ENCODE assay signal across 13 mouse cellular contexts in genomic region chr7:112840351-112840750, GRCm38 (mm10).
DNase-seq lines count a peak whose midpoint lies in the region; ATAC-seq and TF ChIP-seq lines count a peak whose summit lies in the region.
"Had no signal": no experiment of that assay in that cellular context is flagged by ENCODE, and none has a peak within 500 bp of the region (broad histone marks: within the 10 kb centered on the region; RNA-seq: fewer than 3 reads in every experiment).

No protein-coding gene starts in this region.

- peak overlapping the region; percentile 19; the same call in 1 of the 2 replicates for H3K4me2 ChIP-seq in forebrain, embryonic 12.5 days
- no peak overlapping the region for H3K4me2 ChIP-seq in midbrain, embryonic 13.5 days (replicated peaks)
- no peak overlapping the region for H3K4me2 ChIP-seq in intestine, embryonic 16.5 days (ENCODE audit: low read depth, low read length)
- H3K4me2 ChIP-seq: embryonic facial prominence, embryonic 15.5 days had no signal

- DNase-seq in kidney, adult 18-20 months = peak; percentile 69
- no peak for DNase-seq in embryo, embryonic 10 days (ENCODE audit: low spot score)
- DNase-seq in retina, postnatal 1 day = no peak
- DNase-seq in spleen, postnatal 4 days (ENCODE audit: low spot score in 2 of 2) = no peak
- DNase-seq: adrenal gland, postnatal 14 days; cerebellum, adult 8-10 months; gastrocnemius, postnatal 25 days; thymus, postnatal 36 days had no signal

- ATAC-seq in forebrain, embryonic 12.5 days (ENCODE audit: low FRiP score) = 0 out of 2 replicates have a peak, but pooled peaks have one; percentile 33
- peak; percentile 55; the same call in 1 of the 2 replicates for ATAC-seq in midbrain, embryonic 13.5 days
- ATAC-seq in intestine, embryonic 16.5 days = no peak

- H3K9me3 ChIP-seq in forebrain, embryonic 12.5 days = 0 out of 2 replicates have a peak, but pooled peaks cover 7% of the 10 kb centered on the region
- no peaks in the 10 kb centered on the region for H3K9me3 ChIP-seq in midbrain, embryonic 13.5 days
- H3K9me3 ChIP-seq in intestine, embryonic 16.5 days (ENCODE audit: control insufficient read depth, low read length) = 0 out of 2 replicates have a peak, but pooled peaks cover 4% of the 10 kb centered on the region
- H3K9me3 ChIP-seq: embryonic facial prominence, embryonic 15.5 days had no signal

- 13% methylated on average over 7 of the region's 7 CpGs for WGBS in forebrain, embryonic 12.5 days
- WGBS in midbrain, embryonic 13.5 days = 5% methylated on average over 7 of the region's 7 CpGs
- WGBS in intestine, embryonic 16.5 days = 55% methylated on average over 7 of the region's 7 CpGs

- no peak overlapping the region for H3K4me3 ChIP-seq in cortical plate, adult 2 months (ENCODE audit: insufficient read depth, low read length)
- no peak overlapping the region for H3K4me3 ChIP-seq in forebrain, embryonic 12.5 days (replicated peaks)
- H3K4me3 ChIP-seq in midbrain, embryonic 13.5 days (replicated peaks) = no peak overlapping the region
- H3K4me3 ChIP-seq in intestine, embryonic 16.5 days (ENCODE audit: low read length) = no peak overlapping the region
- H3K4me3 ChIP-seq: embryonic facial prominence, embryonic 15.5 days had no signal

- 0 out of 2 replicates have a peak overlapping the region, but pooled peaks have one; percentile 7 for H3K27ac ChIP-seq in cortical plate, adult 2 months (ENCODE audit: insufficient read depth, low read length)
- H3K27ac ChIP-seq in forebrain, embryonic 12.5 days = peak overlapping the region; percentile 86
- peak overlapping the region; percentile 77 for H3K27ac ChIP-seq in midbrain, embryonic 13.5 days
- no peak overlapping the region for H3K27ac ChIP-seq in intestine, embryonic 16.5 days (ENCODE audit: low read length)
- H3K27ac ChIP-seq: embryonic facial prominence, embryonic 15.5 days had no signal

- peaks cover 12% of the 10 kb centered on the region; the same call in 1 of the 2 replicates for H3K36me3 ChIP-seq in forebrain, embryonic 12.5 days (replicated peaks)
- no peaks in the 10 kb centered on the region; the same call in 1 of the 2 replicates for H3K36me3 ChIP-seq in midbrain, embryonic 13.5 days
- H3K36me3 ChIP-seq in intestine, embryonic 16.5 days (ENCODE audit: control insufficient read depth, insufficient read depth, low read length) = 0 out of 2 replicates have a peak, but pooled peaks cover 2% of the 10 kb centered on the region

- H3K9ac ChIP-seq in forebrain, embryonic 12.5 days = no peak overlapping the region
- H3K9ac ChIP-seq in midbrain, embryonic 13.5 days (replicated peaks) = no peak overlapping the region; the same call in 1 of the 2 replicates
- H3K9ac ChIP-seq in intestine, embryonic 16.5 days (ENCODE audit: low read depth, low read length) = no peak overlapping the region
- H3K9ac ChIP-seq: embryonic facial prominence, embryonic 15.5 days had no signal

- no peak for TF ChIP-seq POLR2A in cortical plate, adult 2 months (IDR thresholded peaks at IDR 0.05; ENCODE audit: extremely low read depth, insufficient read depth, low read length)

- peaks cover 3% of the 10 kb centered on the region; the same call in 1 of the 2 replicates for H3K4me1 ChIP-seq in cortical plate, adult 2 months (ENCODE audit: control insufficient read depth, insufficient read depth, low read length)
- peaks cover 44% of the 10 kb centered on the region for H3K4me1 ChIP-seq in forebrain, embryonic 12.5 days
- H3K4me1 ChIP-seq in midbrain, embryonic 13.5 days (replicated peaks) = peaks cover 42% of the 10 kb centered on the region
- no peaks in the 10 kb centered on the region for H3K4me1 ChIP-seq in intestine, embryonic 16.5 days (ENCODE audit: control insufficient read depth, insufficient read depth, low read length)

- no peak for TF ChIP-seq CTCF in cortical plate, adult 2 months (IDR thresholded peaks at IDR 0.05; ENCODE audit: extremely low read depth, insufficient read depth, low read length)

- no peaks in the 10 kb centered on the region for H3K27me3 ChIP-seq in forebrain, embryonic 12.5 days
- H3K27me3 ChIP-seq in midbrain, embryonic 13.5 days = 0 out of 2 replicates have a peak, but pooled peaks cover 3% of the 10 kb centered on the region
- no peaks in the 10 kb centered on the region for H3K27me3 ChIP-seq in intestine, embryonic 16.5 days (replicated peaks; ENCODE audit: control insufficient read depth, insufficient read depth, low read length)
- H3K27me3 ChIP-seq: embryonic facial prominence, embryonic 15.5 days had no signal
